Mouse (Mus musculus) olfactory bulb, adult 2 months (tissue): Measurements from ENCODE around the gene Olfr605.

Source experiments
- CTCF ChIP-seq: fragments of 200-500 bp; IDR thresholded peaks from 2 replicates; pipeline ENCODE4 v1.5.1; 2012; ENCODE audit warnings: low read depth, mild to moderate bottlenecking, low read length, moderate library complexity; ENCODE audit not compliant: insufficient read depth
- POLR2A ChIP-seq: fragments of 200-500 bp; IDR thresholded peaks from 2 replicates; pipeline ENCODE4 v1.6.1; 2012; ENCODE audit warnings: mild to moderate bottlenecking, low read depth, low read length, moderate library complexity; ENCODE audit not compliant: insufficient read depth

DNA sequence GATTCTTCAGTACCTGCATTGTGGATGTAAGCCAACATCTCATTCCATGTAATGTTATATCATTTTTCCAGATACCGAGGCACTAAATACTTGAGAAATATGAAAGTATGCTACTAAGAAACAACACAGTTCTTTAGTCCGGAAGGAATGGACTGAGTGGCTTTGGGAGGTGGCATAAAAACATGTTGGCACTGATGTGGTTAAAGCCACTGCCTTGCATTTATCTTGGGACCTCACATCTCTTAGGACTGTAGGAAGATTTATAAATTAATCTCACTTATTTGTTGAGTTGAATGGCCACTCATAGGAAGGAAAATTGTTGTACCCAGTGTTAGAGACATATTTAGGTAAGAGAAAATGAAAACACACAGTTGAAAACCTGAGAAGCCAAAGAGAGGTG, 3.5 kb upstream of the Olfr605 start, which contains the start of gene Olfr606:
- TF ChIP-seq CTCF (no peak), POLR2A (no peak)
